Mouse (Mus musculus): ENCODE data around the gene Sv2a.

DNA sequence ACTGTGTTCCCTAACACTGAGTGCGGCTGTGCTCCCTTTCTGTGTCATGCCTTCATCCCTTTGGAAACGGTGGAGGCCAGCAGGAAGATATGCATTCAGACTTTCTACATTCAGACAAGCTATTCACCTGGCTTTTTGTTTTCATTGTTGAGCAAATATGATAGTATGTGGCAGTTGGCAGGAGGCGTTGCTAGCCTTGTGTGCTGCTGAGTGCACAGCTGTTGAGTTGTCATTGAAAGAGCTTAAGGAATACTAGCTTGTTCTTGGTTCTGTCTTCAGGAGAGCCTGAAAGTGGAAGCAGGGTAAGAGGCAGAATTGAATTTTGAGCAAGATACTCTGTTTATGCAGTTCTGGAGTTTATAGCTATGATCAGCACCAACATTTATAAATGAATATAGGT, 48.5 kb upstream of the Sv2a start:
- TF ChIP-seq ZC3H11A (IDR thresholded peaks at IDR 0.05; ENCODE audit: borderline replicate concordance, low read depth, low read length) (no peak), ZNF384 (IDR thresholded peaks at IDR 0.05; ENCODE audit: low read depth, low read length) (no peak), MAFK (IDR thresholded peaks at IDR 0.05; ENCODE audit: insufficient read depth, low read depth, low read length) (no peak), CHD2 (IDR thresholded peaks at IDR 0.05; ENCODE audit: low read depth, low read length) (no peak)

All from ES-E14 (cell line).